Mouse (Mus musculus) midbrain, postnatal 0 days (tissue): ENCODE measurements around the gene Daam2. TPM values are rescaled to one million over a fixed set of nuclear protein-coding genes. Genes with fewer than 3 reads are reported as not detected.

Experiments used
- ATAC-seq: fragments of 200-750 bp; cut with Nextera tagmentation; 2 replicates; pipeline ENCODE4 v1.8.0; 2017; ENCODE audit warnings: moderate number of reproducible peaks, mild to moderate bottlenecking, moderate TSS enrichment, moderate library complexity; ENCODE audit not compliant: low FRiP score
- DNase-seq: peaks from one replicate; pipeline ENCODE4 v3.0.0-alpha.2; 2015; ENCODE audit warnings: low spot score
- H3K27ac ChIP-seq: fragments of 300-500 bp; sonication (generic); 2 replicates; pipeline ENCODE4 v1.5.1; 2014; ENCODE audit warnings: low read depth, mild to moderate bottlenecking, low read length, mixed read lengths
- H3K27me3 ChIP-seq: fragments of 300-500 bp; sonication (generic); 2 replicates; pipeline ENCODE4 v1.6.1; 2014; ENCODE audit warnings: low read length, control low read depth, mixed read lengths; ENCODE audit not compliant: insufficient read depth
- H3K36me3 ChIP-seq: fragments of 300-500 bp; sonication (generic); 2 replicates; pipeline ENCODE4 v1.6.1; 2014; ENCODE audit warnings: low read length, control low read depth, mixed read lengths; ENCODE audit not compliant: insufficient read depth
- H3K4me1 ChIP-seq: fragments of 300-500 bp; sonication (generic); 2 replicates; pipeline ENCODE4 v1.6.1; 2014; ENCODE audit warnings: mild to moderate bottlenecking, control low read depth, antibody characterized with exemption, low read length, mixed read lengths; ENCODE audit not compliant: insufficient read depth
- H3K4me2 ChIP-seq: fragments of 300-500 bp; sonication (generic); 2 replicates; pipeline ENCODE4 v1.6.1; 2014; ENCODE audit warnings: low read depth, mild to moderate bottlenecking, low read length, mixed read lengths; ENCODE audit not compliant: poor library complexity, severe bottlenecking
- H3K4me3 ChIP-seq: fragments of 300-500 bp; sonication (generic); 2 replicates; pipeline ENCODE4 v1.5.1; 2014; ENCODE audit warnings: low read depth, mild to moderate bottlenecking, low read length, moderate library complexity
- H3K9ac ChIP-seq: fragments of 300-500 bp; sonication (generic); replicated peaks from 2 replicates; pipeline ENCODE4 v1.6.1; 2014; ENCODE audit warnings: mild to moderate bottlenecking, low read length, moderate library complexity, mixed read lengths; ENCODE audit not compliant: poor library complexity, severe bottlenecking
- H3K9me3 ChIP-seq: fragments of 300-500 bp; sonication (generic); 2 replicates; pipeline ENCODE4 v1.6.1; 2016; ENCODE audit warnings: low read length, control low read depth
- CTCF ChIP-seq: IDR thresholded peaks from 2 replicates; pipeline ENCODE4 v1.5.1; 2016; ENCODE audit warnings: antibody characterized with exemption, mild to moderate bottlenecking
- WGBS: fragments of 180-500 bp; shearing (Covaris S2); extraction: QIAGEN DNeasy Blood & Tissue Kit; methylation state at CpG from one replicate; pipeline ENCODE4 v1.1.7; 2014; 5-methylcytosine and 5-hydroxymethylcytosine counted together
- polyA plus RNA-seq: library from polyadenylated mRNA; unstranded; fragments of >200 nt; fragmentation: Nextera tagmentation; extraction: Ambion mirVana; gene quantifications from 2 replicates; pipeline ENCODE4 v1.2.1, GENCODE M21; 2015
- total RNA-seq: library from RNA; depleted of rRNA; stranded (reverse); fragments of >200 nt; gene quantifications from 2 replicates; pipeline ENCODE4 v1.2.3, GENCODE M21; 2014

Gene Daam2
- total and polyA plus RNA-seq, 2 experiments from 2014 or later = 1.7 to 12.5 TPM

GRCm38 (mm10) chr17:49544561-49544960 is 19.6 kb downstream of the Daam2 start:
- H3K27me3 ChIP-seq = no peaks in the 10 kb centered on the region
- H3K9me3 ChIP-seq = no peaks in the 10 kb centered on the region
- no peaks in the 10 kb centered on the region for H3K4me1 ChIP-seq
- H3K9ac ChIP-seq = no peak overlapping the region
- no peak overlapping the region for H3K4me2 ChIP-seq
- H3K27ac ChIP-seq = no peak overlapping the region
- no peak overlapping the region for H3K4me3 ChIP-seq
- no peak for ATAC-seq
- H3K36me3 ChIP-seq = no peaks in the 10 kb centered on the region
- TF ChIP-seq CTCF = no peak
- DNase-seq = no peak
- 97% methylated on average over 2 of the region's 2 CpGs for WGBS

DNA sequence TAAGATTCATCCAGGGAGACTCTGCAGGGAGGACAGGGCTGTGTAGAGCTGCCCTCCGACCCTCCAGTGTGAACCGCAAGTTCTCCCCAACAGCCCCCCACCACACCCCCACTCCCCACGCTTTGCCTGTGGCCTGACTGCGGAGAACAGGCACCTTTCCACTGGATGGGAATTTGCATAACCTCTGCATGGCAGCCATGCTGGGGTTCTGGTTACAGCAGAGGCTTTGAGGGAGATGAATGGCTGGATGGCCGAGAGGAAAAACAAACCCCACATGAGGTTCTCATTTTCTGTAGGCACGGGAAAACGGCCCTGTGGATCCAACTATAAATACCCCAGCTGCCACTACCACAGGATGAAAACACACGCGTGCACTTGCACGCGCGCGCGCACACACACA is 23.4 kb downstream of the Daam2 start:
- TF ChIP-seq CTCF = no peak
- H3K36me3 ChIP-seq = no peaks in the 10 kb centered on the region

DNA sequence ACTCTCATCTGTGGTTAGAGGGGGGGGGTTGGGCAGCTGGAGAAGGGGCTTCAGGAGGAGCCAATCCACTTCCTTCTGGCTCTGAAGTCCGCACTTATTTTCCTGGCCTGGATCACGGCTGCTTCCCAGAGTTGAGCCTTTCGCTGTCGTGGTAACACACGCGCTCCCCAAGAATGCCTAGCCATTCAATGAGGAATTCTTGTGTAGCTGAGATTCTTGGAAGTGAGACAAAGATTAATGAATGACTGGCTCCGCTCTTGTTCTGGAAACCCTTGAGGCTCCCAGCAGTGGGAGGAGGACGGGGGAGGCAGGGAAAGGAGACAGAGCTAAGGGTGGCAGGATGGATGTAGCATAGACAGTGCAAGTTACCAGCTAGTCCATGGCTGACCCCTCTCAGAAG is 24.9 kb downstream of the Daam2 start:
- Histone ChIP-seq H3K9ac (no peak overlapping the region), H3K27ac (no peak overlapping the region), H3K9me3 (no peaks in the 10 kb centered on the region), H3K4me1 (0 out of 2 replicates have a peak, but pooled peaks cover 3% of the 10 kb centered on the region), H3K36me3 (no peaks in the 10 kb centered on the region), H3K4me2 (no peak overlapping the region), H3K4me3 (no peak overlapping the region), H3K27me3 (no peaks in the 10 kb centered on the region)
- TF ChIP-seq CTCF = no peak
- WGBS = 14% methylated on average over 8 of the region's 8 CpGs
- DNase-seq = peak; percentile 92
- ATAC-seq = peak; percentile 86

More for the DNA sequence above, 23.4 kb downstream of the Daam2 start:
- Histone ChIP-seq H3K4me2 (no peak overlapping the region), H3K9me3 (no peaks in the 10 kb centered on the region), H3K4me1 (no peaks in the 10 kb centered on the region), H3K27ac (no peak overlapping the region), H3K27me3 (no peaks in the 10 kb centered on the region), H3K9ac (no peak overlapping the region), H3K4me3 (no peak overlapping the region)
- ATAC-seq (no peak), DNase-seq (no peak)
- WGBS = 73% methylated on average over 14 of the region's 14 CpGs

DNA sequence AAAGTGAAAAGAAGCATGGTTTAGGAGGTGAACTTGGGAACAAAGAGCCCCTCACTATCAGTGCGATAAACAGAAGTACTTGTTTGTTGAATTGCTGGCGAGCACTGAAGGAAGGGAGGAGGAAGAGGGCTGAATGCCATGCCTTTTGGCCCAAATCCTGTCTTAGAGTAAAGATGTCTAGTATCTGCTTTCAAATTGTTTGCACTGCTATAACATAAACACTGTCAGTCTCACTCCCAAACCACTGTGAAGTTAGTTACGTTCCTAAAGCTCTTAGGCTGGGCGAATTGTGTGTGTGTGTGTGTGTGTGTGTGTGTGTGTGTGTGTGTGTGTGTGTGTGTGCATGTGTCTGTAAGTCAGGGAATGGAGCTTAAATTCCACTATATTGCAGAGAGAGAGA is 28.6 kb downstream of the Daam2 start:
- no peaks in the 10 kb centered on the region for H3K9me3 ChIP-seq
- no peak for TF ChIP-seq CTCF
- H3K27ac ChIP-seq = no peak overlapping the region
- H3K4me1 ChIP-seq = 0 out of 2 replicates have a peak, but pooled peaks cover 3% of the 10 kb centered on the region
- ATAC-seq (no peak), DNase-seq (no peak)
- H3K9ac ChIP-seq = no peak overlapping the region
- WGBS = 62% methylated on average over 4 of the region's 4 CpGs
- no peak overlapping the region for H3K4me2 ChIP-seq
- no peaks in the 10 kb centered on the region for H3K36me3 ChIP-seq
- no peak overlapping the region for H3K4me3 ChIP-seq
- no peaks in the 10 kb centered on the region for H3K27me3 ChIP-seq

DNA sequence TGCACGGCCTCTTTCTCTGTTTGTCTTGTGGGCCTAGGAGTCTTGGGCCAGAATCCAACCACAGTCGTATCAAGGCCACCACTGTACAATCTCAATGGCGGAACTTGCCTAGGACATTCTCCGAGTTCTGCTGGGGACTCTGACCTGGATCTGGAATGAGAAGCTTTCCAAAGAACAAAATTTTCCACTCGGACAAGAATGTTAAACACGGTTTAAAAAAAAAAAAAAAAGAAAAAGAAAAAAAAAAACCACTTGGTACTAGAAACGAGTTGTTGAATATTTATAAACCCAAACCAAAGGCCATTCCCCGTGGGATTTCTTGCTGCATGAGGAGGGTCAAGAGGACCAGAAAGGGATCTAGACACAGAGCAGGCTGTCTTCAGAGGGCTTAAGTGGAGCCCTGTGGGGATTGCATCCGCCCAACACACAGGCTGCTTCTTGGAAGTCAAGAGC is 29.9 kb downstream of the Daam2 start:
- H3K27ac ChIP-seq = no peak overlapping the region
- ATAC-seq (no peak), DNase-seq (no peak)
- H3K27me3 ChIP-seq = no peaks in the 10 kb centered on the region
- H3K9ac ChIP-seq = no peak overlapping the region
- H3K4me2 ChIP-seq = no peak overlapping the region
- H3K9me3 ChIP-seq = no peaks in the 10 kb centered on the region
- no peak overlapping the region for H3K4me3 ChIP-seq
- WGBS = 44% methylated on average over 9 of the region's 9 CpGs
- H3K36me3 ChIP-seq = no peaks in the 10 kb centered on the region
- TF ChIP-seq CTCF = no peak
- 0 out of 2 replicates have a peak, but pooled peaks cover 3% of the 10 kb centered on the region for H3K4me1 ChIP-seq

- no peak for TF ChIP-seq CTCF
- 97% methylated on average over 5 of the region's 5 CpGs for WGBS
- no peaks in the 10 kb centered on the region for H3K27me3 ChIP-seq
- no peaks in the 10 kb centered on the region for H3K36me3 ChIP-seq
- no peaks in the 10 kb centered on the region for H3K9me3 ChIP-seq
- H3K9ac ChIP-seq = no peak overlapping the region
- DNase-seq (no peak), ATAC-seq (no peak)
- H3K4me3 ChIP-seq = no peak overlapping the region
- H3K27ac ChIP-seq = no peak overlapping the region
- 0 out of 2 replicates have a peak, but pooled peaks cover 3% of the 10 kb centered on the region for H3K4me1 ChIP-seq
- no peak overlapping the region for H3K4me2 ChIP-seq
These were observed 32.5 kb downstream of the Daam2 start for GRCm38 (mm10) chr17:49531661-49532060.
